Mouse (Mus musculus): ENCODE measurements around the gene Ifnar1. TPM values are rescaled to one million over a fixed set of nuclear protein-coding genes. Genes with fewer than 3 reads are reported as not detected.

The Ifnar1 gene
- 111 TPM for polyA plus RNA-seq (2015; fragmentation: Illumina TruSeq; extraction: RNeasy Lipid Tissue Mini Kit (QIAGEN cat#74804); ENCODE audit: insufficient read depth, low replicate concordance)

DNA sequence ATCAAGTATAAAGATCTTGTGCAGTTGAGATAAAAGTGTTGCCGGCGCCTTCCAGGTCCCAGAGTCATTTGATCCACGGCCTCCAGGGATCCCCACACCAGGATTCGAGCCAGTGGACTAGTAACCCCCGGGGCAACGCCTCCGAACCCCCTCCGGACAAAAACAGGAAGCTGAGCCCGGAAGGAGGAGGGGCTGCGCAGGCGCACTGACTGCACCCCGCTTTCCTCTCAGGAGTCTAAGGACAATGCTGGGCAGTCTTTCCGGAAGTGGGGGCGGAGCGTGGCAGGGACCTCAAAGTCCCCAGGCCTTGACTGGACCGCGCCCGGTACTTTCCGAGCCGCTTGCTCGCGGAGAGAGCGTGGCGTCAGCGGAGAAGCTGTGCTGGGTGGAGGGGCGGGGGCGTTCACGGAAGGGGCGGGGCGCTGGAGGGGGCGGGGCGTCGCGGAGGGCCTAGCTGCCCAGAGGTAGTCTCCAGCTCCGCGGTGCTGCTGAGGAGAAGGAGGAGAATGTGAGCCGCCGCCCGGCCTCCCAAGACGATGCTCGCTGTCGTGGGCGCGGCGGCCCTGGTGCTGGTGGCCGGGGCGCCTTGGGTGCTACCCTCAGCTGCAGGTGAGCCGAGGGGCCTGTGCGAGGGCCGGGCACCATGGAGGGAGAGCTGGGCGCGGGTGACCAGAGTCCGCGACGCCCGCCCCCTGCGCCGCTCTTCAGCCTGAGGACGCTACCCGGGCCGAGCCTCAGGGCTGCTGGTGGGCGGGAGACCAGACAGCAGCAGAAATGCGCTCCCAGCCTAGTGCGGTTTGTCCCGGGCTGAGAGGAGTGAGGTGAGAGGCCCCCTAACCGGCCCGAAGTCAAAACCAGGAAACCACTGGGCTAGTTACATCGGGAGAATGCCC lies at the start of gene Ifnar1:
TSS of gene Ifnar1 (plus strand) at position 431 of the 893 bp plus-strand sequence.

DNA sequence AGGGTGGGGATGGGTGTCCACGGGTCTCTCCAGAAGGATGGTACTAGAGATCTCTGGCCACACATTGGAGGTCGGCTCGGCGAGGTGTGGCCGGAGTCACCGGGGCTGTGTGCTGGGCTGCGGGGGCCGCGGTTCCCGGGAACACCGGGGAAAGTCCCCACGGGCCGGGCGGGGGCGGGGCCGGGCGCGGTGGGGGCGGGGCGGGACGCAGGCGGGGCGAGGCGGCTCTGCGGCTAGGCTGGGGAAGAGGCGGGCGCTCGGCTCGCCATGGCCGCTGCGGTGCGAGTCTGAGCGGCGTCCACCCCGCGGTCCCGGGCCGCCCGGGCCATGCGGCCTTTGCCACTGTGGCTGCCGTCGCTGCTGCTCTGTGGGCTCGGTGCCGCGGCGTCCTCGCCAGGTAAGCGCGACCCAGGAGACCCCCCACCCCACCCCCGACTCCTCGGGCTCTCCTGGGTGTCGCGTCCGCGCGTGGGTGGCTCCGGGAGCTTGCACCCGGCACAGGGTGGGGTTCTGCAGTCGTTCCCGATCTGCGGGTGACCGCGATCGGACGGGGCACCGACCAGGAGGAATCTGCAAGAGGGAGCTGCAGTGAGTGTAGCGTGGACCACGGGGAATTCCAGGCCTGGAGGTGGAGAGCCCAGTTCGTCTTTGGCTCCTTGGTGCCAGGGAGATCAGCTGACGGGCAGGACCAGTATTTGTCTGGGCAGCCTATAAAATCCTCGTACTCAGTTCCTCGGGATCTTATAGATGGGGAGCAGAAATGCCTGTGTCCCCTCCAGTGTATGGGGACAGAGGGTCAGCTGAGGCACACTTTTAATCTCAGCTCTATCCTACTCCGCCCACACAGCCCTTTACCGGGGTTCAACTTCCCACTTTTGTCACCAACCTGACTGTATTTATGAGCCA lies 62.1 kb downstream of the Ifnar1 start, which contains the start of gene Ifngr2:
TSS of gene Ifngr2 (plus strand) at position 237 of the 906 bp plus-strand sequence.

Other genes starting within 250 kb of the Ifnar1 start
- gene Olig1, start 215.5 kb upstream of the Ifnar1 start, polyA plus RNA-seq (2015; fragmentation: Illumina TruSeq; extraction: RNeasy Lipid Tissue Mini Kit (QIAGEN cat#74804); ENCODE audit: insufficient read depth, low replicate concordance): not detected
- gene Ifnar2, start 112.5 kb upstream of the Ifnar1 start, polyA plus RNA-seq (2015; fragmentation: Illumina TruSeq; extraction: RNeasy Lipid Tissue Mini Kit (QIAGEN cat#74804); ENCODE audit: insufficient read depth, low replicate concordance): 93.7 TPM
- 1.2 TPM for gene Gm21970, start 93.5 kb upstream of the Ifnar1 start, polyA plus RNA-seq (2015; fragmentation: Illumina TruSeq; extraction: RNeasy Lipid Tissue Mini Kit (QIAGEN cat#74804); ENCODE audit: insufficient read depth, low replicate concordance)
- 135 TPM for gene Il10rb, start 79.1 kb upstream of the Ifnar1 start, polyA plus RNA-seq (2015; fragmentation: Illumina TruSeq; extraction: RNeasy Lipid Tissue Mini Kit (QIAGEN cat#74804); ENCODE audit: insufficient read depth, low replicate concordance)
- 82.4 TPM for gene Ifngr2, start 61.8 kb downstream of the Ifnar1 start, polyA plus RNA-seq (2015; fragmentation: Illumina TruSeq; extraction: RNeasy Lipid Tissue Mini Kit (QIAGEN cat#74804); ENCODE audit: insufficient read depth, low replicate concordance)
- gene Tmem50b, start 112.6 kb downstream of the Ifnar1 start, polyA plus RNA-seq (2015; fragmentation: Illumina TruSeq; extraction: RNeasy Lipid Tissue Mini Kit (QIAGEN cat#74804); ENCODE audit: insufficient read depth, low replicate concordance): 43.4 TPM
- 4.0 TPM for gene Dnajc28, start 133.8 kb downstream of the Ifnar1 start, polyA plus RNA-seq (2015; fragmentation: Illumina TruSeq; extraction: RNeasy Lipid Tissue Mini Kit (QIAGEN cat#74804); ENCODE audit: insufficient read depth, low replicate concordance)
- 41.2 TPM for gene Gart, start 161.7 kb downstream of the Ifnar1 start, polyA plus RNA-seq (2015; fragmentation: Illumina TruSeq; extraction: RNeasy Lipid Tissue Mini Kit (QIAGEN cat#74804); ENCODE audit: insufficient read depth, low replicate concordance)
- gene Son, start 162.3 kb downstream of the Ifnar1 start, polyA plus RNA-seq (2015; fragmentation: Illumina TruSeq; extraction: RNeasy Lipid Tissue Mini Kit (QIAGEN cat#74804); ENCODE audit: insufficient read depth, low replicate concordance): 740 TPM
- 73.7 TPM for gene Donson, start 203.5 kb downstream of the Ifnar1 start, polyA plus RNA-seq (2015; fragmentation: Illumina TruSeq; extraction: RNeasy Lipid Tissue Mini Kit (QIAGEN cat#74804); ENCODE audit: insufficient read depth, low replicate concordance)
- gene Cryzl1, start 243.7 kb downstream of the Ifnar1 start, polyA plus RNA-seq (2015; fragmentation: Illumina TruSeq; extraction: RNeasy Lipid Tissue Mini Kit (QIAGEN cat#74804); ENCODE audit: insufficient read depth, low replicate concordance): 50.3 TPM
- gene Itsn1, start 244.0 kb downstream of the Ifnar1 start, polyA plus RNA-seq (2015; fragmentation: Illumina TruSeq; extraction: RNeasy Lipid Tissue Mini Kit (QIAGEN cat#74804); ENCODE audit: insufficient read depth, low replicate concordance): 28.2 TPM